Mouse (Mus musculus): Measurements from ENCODE around the gene Lrrc30. TPM values are rescaled to one million over a fixed set of nuclear protein-coding genes. Genes with fewer than 3 reads are reported as not detected.

Lrrc30 gene
- polyA plus RNA-seq, 1 experiment from 2014 or later = 0.08 TPM

DNA sequence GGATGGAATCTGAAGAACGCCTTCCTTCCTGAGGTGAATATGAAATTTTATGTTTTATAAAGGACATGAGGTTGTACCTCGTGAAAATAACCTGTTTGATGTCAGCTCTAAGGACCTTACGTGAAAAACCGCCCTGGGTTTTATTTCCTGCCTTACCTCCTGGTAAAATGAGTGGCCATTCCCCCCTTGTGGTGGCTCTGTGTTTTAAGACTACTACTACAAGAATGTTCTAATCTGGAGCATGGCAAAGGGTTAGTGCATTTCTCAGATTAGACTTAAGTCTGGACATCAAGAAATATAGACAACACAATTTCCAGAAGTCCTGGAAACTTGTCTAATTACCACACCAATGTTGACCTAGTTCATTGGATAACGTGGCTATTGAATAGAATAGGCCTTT lies 50.7 kb downstream of the Lrrc30 start:
- DNase-seq (ENCODE audit: low spot score) (no peak), ATAC-seq (ENCODE audit: insufficient number of reproducible peaks, low FRiP score, low TSS enrichment, low read depth) (no peak)
- H3K9ac ChIP-seq (ENCODE audit: low read length) = no peak overlapping the region
- H3K27me3 ChIP-seq (ENCODE audit: control insufficient read depth, insufficient read depth, low read length) = no peaks in the 10 kb centered on the region
- no peak overlapping the region for H3K4me2 ChIP-seq (ENCODE audit: low read depth, severe bottlenecking)
- H3K36me3 ChIP-seq (ENCODE audit: control insufficient read depth, insufficient read depth, low read length) = no peaks in the 10 kb centered on the region
- H3K4me1 ChIP-seq (ENCODE audit: control insufficient read depth, insufficient read depth, low read length) = no peaks in the 10 kb centered on the region
- H3K27ac ChIP-seq (replicated peaks; ENCODE audit: low read depth, low read length) = no peak overlapping the region
- no peaks in the 10 kb centered on the region for H3K9me3 ChIP-seq (ENCODE audit: control insufficient read depth, low read length)
- WGBS = 78% methylated on average over 5 of the region's 5 CpGs
- no peak overlapping the region for H3K4me3 ChIP-seq (ENCODE audit: low read depth, low read length)

Other genes starting within 250 kb of the Lrrc30 start
- gene Lama1, start 64.5 kb upstream of the Lrrc30 start, polyA plus RNA-seq (2014; fragmentation: Nextera tagmentation; extraction: Ambion mirVana) = 4.9 and 5.2 TPM in 2 replicates